In the genomic region with DNA sequence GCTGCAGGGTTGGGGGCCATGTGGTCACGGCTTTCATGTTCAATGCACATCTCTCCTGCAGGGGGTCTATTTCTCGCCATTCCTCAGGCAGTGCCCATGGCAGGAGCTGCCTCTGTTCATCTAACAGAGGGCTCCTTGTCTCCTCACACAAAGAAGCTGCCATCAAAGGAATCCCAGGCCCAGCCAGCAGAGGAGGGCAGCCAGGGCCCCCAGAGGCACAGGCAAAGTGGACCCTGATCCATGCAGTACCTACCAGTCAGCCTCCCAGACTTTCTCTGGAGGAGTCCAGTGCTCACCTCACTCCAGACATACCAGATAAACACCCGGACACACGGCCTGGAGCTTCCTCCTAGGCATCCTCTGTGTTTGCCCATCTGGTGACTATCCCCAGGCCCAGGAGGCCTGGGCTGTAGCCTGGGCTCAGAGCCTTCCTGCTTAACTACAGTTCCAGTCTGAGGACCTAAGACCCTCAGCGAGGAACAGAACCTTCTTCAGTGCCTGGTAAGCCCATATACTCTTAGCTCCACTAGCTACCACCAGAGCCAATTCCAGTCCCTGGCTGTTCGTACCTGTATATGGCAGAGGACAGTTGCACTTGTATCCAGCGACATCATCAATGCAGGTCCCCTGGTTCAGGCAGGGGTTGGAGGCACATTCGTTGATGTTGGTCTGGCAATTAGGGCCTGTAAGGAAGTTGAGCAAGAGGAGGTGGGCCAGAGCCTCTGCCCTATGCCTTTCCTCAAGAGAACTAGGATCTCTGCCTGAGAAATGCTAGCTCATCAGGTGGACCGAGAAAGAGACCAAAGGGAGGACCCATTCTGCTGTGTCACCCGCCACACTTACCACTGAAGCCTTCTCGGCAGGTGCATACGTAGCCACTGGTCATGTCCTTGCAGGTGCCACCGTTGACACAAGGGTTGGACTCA, we compare ENCODE assay signal across 9 mouse cellular contexts. TPM values are rescaled to one million over a fixed set of nuclear protein-coding genes. Genes with fewer than 3 reads are reported as not detected.
A peak's percentile ranks its signal among the peaks of the same experiment; 100 is the strongest.
DNase-seq lines count a peak whose midpoint lies in the region; ATAC-seq and TF ChIP-seq lines count a peak whose summit lies in the region.
"Had no signal": no experiment of that assay in that cellular context is flagged by ENCODE, and none has a peak within 500 bp of the region (broad histone marks: within the 10 kb centered on the region; RNA-seq: fewer than 3 reads in every experiment).

No protein-coding gene starts in this region.

- H3K36me3 ChIP-seq in heart, embryonic 12.5 days = peaks cover 80% of the 10 kb centered on the region
- H3K36me3 ChIP-seq in hindbrain, embryonic 13.5 days = peaks cover 60% of the 10 kb centered on the region
- H3K36me3 ChIP-seq in midbrain, embryonic 10.5 days = peaks cover 100% of the 10 kb centered on the region

- peaks cover 37% of the 10 kb centered on the region for H3K4me1 ChIP-seq in heart, embryonic 12.5 days (replicated peaks)
- H3K4me1 ChIP-seq in hindbrain, embryonic 13.5 days (replicated peaks) = peaks cover 70% of the 10 kb centered on the region
- peaks cover 56% of the 10 kb centered on the region for H3K4me1 ChIP-seq in midbrain, embryonic 10.5 days

- peak overlapping the region; percentile 26; the same call in 1 of the 2 replicates for H3K4me2 ChIP-seq in heart, embryonic 12.5 days
- no peak overlapping the region for H3K4me2 ChIP-seq in hindbrain, embryonic 13.5 days

- H3K4me3 ChIP-seq in heart, embryonic 12.5 days = no peak overlapping the region
- H3K4me3 ChIP-seq in hindbrain, embryonic 13.5 days = no peak overlapping the region
- H3K4me3 ChIP-seq in midbrain, embryonic 10.5 days = no peak overlapping the region

- peak; percentile 18; the same call in 1 of the 2 replicates for TF ChIP-seq CTCF in brain, embryonic 14.5 days (IDR thresholded peaks at IDR 0.05; ENCODE audit: borderline replicate concordance, extremely low read depth, insufficient read depth, insufficient read length)

- DNase-seq in heart, adult 18-20 months = no peak
- peak; percentile 92 for DNase-seq in brain, embryonic 14.5 days (ENCODE audit: low read depth)
- DNase-seq in midbrain, embryonic 10.5 days (ENCODE audit: low spot score) = no peak
- DNase-seq in frontal cortex, postnatal 10 days (ENCODE audit: low spot score in 2 of 2) = no peak
- DNase-seq in spleen, postnatal 36 days (ENCODE audit: low spot score in 2 of 2) = no peak
- DNase-seq: cerebellum, adult 9-11 months had no signal

- ATAC-seq in heart, embryonic 12.5 days (ENCODE audit: insufficient number of reproducible peaks, low FRiP score) = 0 out of 2 replicates have a peak, but pooled peaks have one; percentile 1
- peak; percentile 66 for ATAC-seq in hindbrain, embryonic 13.5 days (ENCODE audit: low FRiP score)
- ATAC-seq in monocyte, adult 5-6 weeks (replicated peaks; ENCODE audit: insufficient number of reproducible peaks, low FRiP score, low TSS enrichment, poor library complexity, severe bottlenecking) = no peak

- no peaks in the 10 kb centered on the region for H3K27me3 ChIP-seq in heart, embryonic 12.5 days (replicated peaks)
- no peaks in the 10 kb centered on the region for H3K27me3 ChIP-seq in hindbrain, embryonic 13.5 days
- no peaks in the 10 kb centered on the region for H3K27me3 ChIP-seq in midbrain, embryonic 10.5 days (ENCODE audit: low read depth, poor library complexity, severe bottlenecking)

- no peak for TF ChIP-seq POLR2A in brain, embryonic 14.5 days (IDR thresholded peaks at IDR 0.05; ENCODE audit: borderline replicate concordance, extremely low read depth, insufficient read depth, insufficient read length, poor library complexity, severe bottlenecking)

- 64% methylated on average over 13 of the region's 13 CpGs for WGBS in heart, embryonic 12.5 days
- 59% methylated on average over 13 of the region's 13 CpGs for WGBS in hindbrain, embryonic 13.5 days
- WGBS in midbrain, embryonic 10.5 days = 80% methylated on average over 13 of the region's 13 CpGs

- H3K27ac ChIP-seq in heart, embryonic 12.5 days (ENCODE audit: poor library complexity, severe bottlenecking) = peak overlapping the region; percentile 79
- peak overlapping the region; percentile 86 for H3K27ac ChIP-seq in hindbrain, embryonic 13.5 days
- H3K27ac ChIP-seq in midbrain, embryonic 10.5 days (replicated peaks) = peak overlapping the region; percentile 71

- no peaks in the 10 kb centered on the region for H3K9me3 ChIP-seq in heart, embryonic 12.5 days (replicated peaks)
- no peaks in the 10 kb centered on the region for H3K9me3 ChIP-seq in hindbrain, embryonic 13.5 days
- H3K9me3 ChIP-seq in midbrain, embryonic 10.5 days (replicated peaks) = no peaks in the 10 kb centered on the region

- H3K9ac ChIP-seq in heart, embryonic 12.5 days = no peak overlapping the region
- H3K9ac ChIP-seq in hindbrain, embryonic 13.5 days = peak overlapping the region; percentile 40

RNA-seq across cellular contexts. Expression of a gene that starts 30.8 kb away (rescaled TPM):
- 22.6 and 24.5 TPM in 2 replicates for polyA plus RNA-seq in heart, embryonic 12.5 days (2016; fragmentation: Nextera tagmentation; extraction: Ambion mirVana)
- 10 to 100 TPM; 38.9 to 39.2 TPM for total RNA-seq in heart, adult 18-20 months (2021)
- 50.0 and 60.0 TPM in 2 replicates for polyA plus RNA-seq in brain, embryonic 14.5 days (2012; rRNA removed)
- 18.3 and 18.5 TPM in 2 replicates for polyA plus RNA-seq in hindbrain, embryonic 13.5 days (2015; fragmentation: Nextera tagmentation; extraction: Ambion mirVana)
- 21.4 and 28.7 TPM in 2 replicates for polyA plus RNA-seq in midbrain, embryonic 10.5 days (2016; fragmentation: Nextera tagmentation; extraction: Ambion mirVana)
- 40.0 to 69.7 TPM (median 50.1 TPM) in 3 replicates for total RNA-seq in monocyte, adult 5-6 weeks (2017)

RNA-seq across cellular contexts. Expression of a gene that starts 40.7 kb away (rescaled TPM):
- polyA plus RNA-seq in heart, embryonic 12.5 days (2016; fragmentation: Nextera tagmentation; extraction: Ambion mirVana) = 20.4 TPM in 2 replicates
- 10 to 100 TPM; 29.8 to 30.5 TPM for total RNA-seq in heart, adult 18-20 months (2021)
- polyA plus RNA-seq in brain, embryonic 14.5 days (2012; rRNA removed) = 30.5 and 42.4 TPM in 2 replicates
- polyA plus RNA-seq in hindbrain, embryonic 13.5 days (2015; fragmentation: Nextera tagmentation; extraction: Ambion mirVana) = 17.5 and 19.2 TPM in 2 replicates
- polyA plus RNA-seq in midbrain, embryonic 10.5 days (2016; fragmentation: Nextera tagmentation; extraction: Ambion mirVana) = 30.1 and 38.3 TPM in 2 replicates
- 11.6 to 22.2 TPM (median 13.8 TPM) in 3 replicates for total RNA-seq in monocyte, adult 5-6 weeks (2017)
